In genomic region chr1:89602879-89603278, GRCm38 (mm10) we compare ENCODE assay signal across 11 mouse cellular contexts.
A peak's percentile ranks its signal among the peaks of the same experiment; 100 is the strongest.
DNase-seq lines count a peak whose midpoint lies in the region; ATAC-seq and TF ChIP-seq lines count a peak whose summit lies in the region.
"Had no signal": no experiment of that assay in that cellular context is flagged by ENCODE, and none has a peak within 500 bp of the region (broad histone marks: within the 10 kb centered on the region; RNA-seq: fewer than 3 reads in every experiment).

No protein-coding gene starts in this region.

- H3K9ac ChIP-seq in forebrain, embryonic 14.5 days (ENCODE audit: low read length) = 0 out of 2 replicates have a peak overlapping the region, but pooled peaks have one; percentile 5
- H3K9ac ChIP-seq in forebrain, embryonic 16.5 days (replicated peaks; ENCODE audit: low read depth, low read length) = no peak overlapping the region
- H3K9ac ChIP-seq: limb, embryonic 12.5 days had no signal

- intact Hi-C loops in left cerebral cortex, adult 2 months (cut with DNase I) = loop anchor here (10.0 kb wide), 2 partner anchors 368 to 858 kb away; no protein-coding TSS in a partner anchor
- intact Hi-C loops in left cerebral cortex, postnatal 10 days (cut with DNase I) = no loop called here

- DNase-seq in forebrain, embryonic 14.5 days (ENCODE audit: low spot score) = peak; percentile 45
- DNase-seq in left cerebral cortex, adult 2 months (ENCODE audit: extremely low spot score in 1 of 2, low spot score in 2 of 2) = peak in 1 of 2 experiments; percentile 54
- DNase-seq in left cerebral cortex, postnatal 10 days (ENCODE audit: extremely low spot score in 1 of 2, low spot score in 2 of 2) = no peak
- peak; percentile 88 for DNase-seq in brain, adult 2 months (ENCODE audit: low read depth, low spot score)
- peak; percentile 25 for DNase-seq in thymus, adult 2 months
- DNase-seq in adipocyte (ENCODE audit: low spot score) = no peak
- DNase-seq: kidney, postnatal 10 days; lung, postnatal 10 days had no signal

- TF ChIP-seq CTCF in left cerebral cortex, adult 2 months (IDR thresholded peaks at IDR 0.05) = no peak
- no peak for TF ChIP-seq CTCF in thymus, adult 2 months (IDR thresholded peaks at IDR 0.05; ENCODE audit: borderline replicate concordance, control insufficient read depth, extremely low read depth, insufficient read depth, low read length, poor library complexity)

- H3K27me3 ChIP-seq in forebrain, embryonic 14.5 days (replicated peaks; ENCODE audit: control insufficient read depth, insufficient read depth, low read length) = no peaks in the 10 kb centered on the region
- H3K27me3 ChIP-seq in forebrain, embryonic 16.5 days (replicated peaks; ENCODE audit: control insufficient read depth, insufficient read depth, low read length) = no peaks in the 10 kb centered on the region
- no peaks in the 10 kb centered on the region for H3K27me3 ChIP-seq in thymus, adult 2 months (ENCODE audit: control insufficient read depth, insufficient read depth, low read length)
- H3K27me3 ChIP-seq: limb, embryonic 12.5 days had no signal

- 0 out of 2 replicates have a peak, but pooled peaks cover 10% of the 10 kb centered on the region for H3K4me1 ChIP-seq in forebrain, embryonic 14.5 days (ENCODE audit: control insufficient read depth, insufficient read depth, low read length)
- peaks cover 26% of the 10 kb centered on the region for H3K4me1 ChIP-seq in forebrain, embryonic 16.5 days (replicated peaks; ENCODE audit: control insufficient read depth, insufficient read depth, low read length)
- H3K4me1 ChIP-seq in thymus, adult 2 months (replicated peaks; ENCODE audit: control insufficient read depth, insufficient read depth, low read length) = 0 out of 2 replicates have a peak, but pooled peaks cover 3% of the 10 kb centered on the region

- no peak overlapping the region for H3K4me3 ChIP-seq in forebrain, embryonic 14.5 days (ENCODE audit: low read depth, low read length)
- H3K4me3 ChIP-seq in forebrain, embryonic 16.5 days (replicated peaks; ENCODE audit: low read length) = no peak overlapping the region
- no peak overlapping the region for H3K4me3 ChIP-seq in left cerebral cortex, adult 2 months
- H3K4me3 ChIP-seq in thymus, adult 2 months (ENCODE audit: control insufficient read depth, insufficient read depth, low read length) = no peak overlapping the region
- H3K4me3 ChIP-seq: limb, embryonic 12.5 days had no signal

- H3K27ac ChIP-seq in forebrain, embryonic 14.5 days (ENCODE audit: low read depth, low read length) = no peak overlapping the region
- H3K27ac ChIP-seq in forebrain, embryonic 16.5 days (ENCODE audit: low read length) = no peak overlapping the region
- H3K27ac ChIP-seq in left cerebral cortex, adult 2 months = 0 out of 2 replicates have a peak overlapping the region, but pooled peaks have one; percentile 22
- no peak overlapping the region for H3K27ac ChIP-seq in thymus, adult 2 months (ENCODE audit: control insufficient read depth, insufficient read depth, low read length)
- H3K27ac ChIP-seq: limb, embryonic 12.5 days had no signal

- no peaks in the 10 kb centered on the region for H3K9me3 ChIP-seq in forebrain, embryonic 14.5 days (replicated peaks; ENCODE audit: control insufficient read depth, low read length)
- H3K9me3 ChIP-seq in forebrain, embryonic 16.5 days (ENCODE audit: control insufficient read depth, low read length) = no peaks in the 10 kb centered on the region
- H3K9me3 ChIP-seq: limb, embryonic 12.5 days had no signal

- ATAC-seq in forebrain, embryonic 14.5 days = peak; percentile 8; the same call in 1 of the 2 replicates
- no peak for ATAC-seq in forebrain, embryonic 16.5 days
- ATAC-seq in inflammation-experienced regulatory T-cells, adult 6 months = no peak

- no peak for TF ChIP-seq POLR2A in thymus, adult 2 months (IDR thresholded peaks at IDR 0.05; ENCODE audit: control insufficient read depth, extremely low read depth, insufficient read depth, low read length, poor library complexity)

- peaks cover 7% of the 10 kb centered on the region; the same call in 1 of the 2 replicates for H3K36me3 ChIP-seq in forebrain, embryonic 14.5 days (ENCODE audit: control insufficient read depth, insufficient read depth, low read length)
- no peaks in the 10 kb centered on the region for H3K36me3 ChIP-seq in forebrain, embryonic 16.5 days (ENCODE audit: control insufficient read depth, insufficient read depth)
- no peaks in the 10 kb centered on the region for H3K36me3 ChIP-seq in thymus, adult 2 months (ENCODE audit: control insufficient read depth, insufficient read depth, low read length)

- no peak overlapping the region for H3K4me2 ChIP-seq in forebrain, embryonic 14.5 days (ENCODE audit: low read length)
- no peak overlapping the region for H3K4me2 ChIP-seq in forebrain, embryonic 16.5 days (ENCODE audit: low read length)
- H3K4me2 ChIP-seq: limb, embryonic 12.5 days had no signal

- WGBS in forebrain, embryonic 14.5 days = 46% methylated on average over 7 of the region's 7 CpGs
- 42% methylated on average over 7 of the region's 7 CpGs for WGBS in forebrain, embryonic 16.5 days
- WGBS in thymus, adult 2 months = 2% methylated on average over 7 of the region's 7 CpGs

Comparison
In these comparisons a context has a peak if more than half of its experiments do, and no peak if none do; other contexts are left out.
1. DNase-seq: peak in forebrain, embryonic 14.5 days (single experiment), brain, adult 2 months (single experiment) and thymus, adult 2 months (single experiment); none in left cerebral cortex, postnatal 10 days (0 of 2) and adipocyte (single experiment).